Mouse (Mus musculus): ENCODE data around the gene Pigt.
A peak's percentile ranks its signal among the peaks of the same experiment; 100 is the strongest.

Gene Pigt

DNA sequence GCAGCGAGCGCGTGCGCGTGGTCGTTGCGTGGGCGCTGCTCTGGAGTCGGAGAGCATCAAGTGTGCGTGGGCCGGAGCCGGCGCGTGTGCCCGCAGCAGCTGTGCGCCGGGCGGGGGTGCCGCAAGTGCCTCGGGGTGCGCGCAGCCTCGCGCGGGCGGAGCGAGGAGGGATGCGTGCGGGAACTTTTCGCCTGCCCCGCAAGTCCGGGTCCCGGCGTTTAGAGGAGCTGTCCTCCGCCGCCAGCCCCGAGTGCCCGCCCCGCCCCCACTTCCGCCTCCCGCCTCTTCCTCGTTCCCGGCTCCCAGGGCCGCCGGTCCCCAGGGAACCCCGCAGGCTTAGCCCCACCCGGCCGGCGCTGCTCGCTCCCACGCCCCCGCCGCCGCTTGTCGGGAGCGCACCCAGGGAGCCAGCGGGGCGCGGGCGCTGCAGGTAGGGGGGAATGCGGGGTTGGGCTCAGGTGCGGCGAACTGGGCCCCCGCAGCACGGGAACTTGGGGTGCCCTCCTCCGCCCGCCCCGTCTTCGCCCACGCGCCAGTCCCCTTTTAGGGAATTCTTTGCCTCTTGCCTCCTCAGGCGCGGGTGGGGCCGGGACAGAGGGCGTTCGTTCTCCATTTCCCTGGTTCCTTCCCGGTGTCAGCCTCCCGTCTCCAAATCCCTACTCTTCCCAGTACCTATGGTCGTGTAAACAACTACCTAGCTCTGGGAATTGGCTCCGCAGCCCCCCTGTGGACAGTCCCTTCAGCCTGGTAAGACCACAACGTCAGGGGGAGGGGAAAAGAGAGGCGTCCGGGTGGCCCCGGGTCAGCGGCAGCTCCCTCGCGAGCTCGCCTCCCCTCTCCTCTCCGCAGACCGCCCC, 10.8 kb upstream of the Pigt start:
- peak; percentile 35 for ATAC-seq (ENCODE audit: low TSS enrichment)

DNA sequence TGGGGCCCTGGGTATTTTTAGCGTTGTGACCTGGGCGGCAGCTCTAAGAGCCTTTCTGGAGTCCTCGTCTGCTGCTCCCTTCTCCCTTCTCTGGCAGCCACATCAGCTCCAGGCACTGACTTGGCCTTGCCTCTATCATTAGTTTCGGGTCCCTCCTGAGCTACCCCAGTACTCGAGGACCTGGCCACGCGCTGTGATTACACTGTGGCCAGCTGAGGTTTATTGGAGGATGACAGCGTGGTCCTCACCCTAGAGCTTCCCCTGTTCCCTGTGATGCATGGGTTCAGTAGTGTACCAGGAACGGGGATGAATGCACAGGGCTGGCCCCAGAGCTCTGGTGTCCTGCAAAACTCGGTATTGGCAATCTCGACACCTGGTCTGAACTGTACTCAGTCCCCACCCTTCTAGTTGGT, 10.2 kb upstream of the Pigt start:
- 0 out of 2 replicates have a peak, but pooled peaks have one; percentile 2 for ATAC-seq (ENCODE audit: low TSS enrichment)

DNA sequence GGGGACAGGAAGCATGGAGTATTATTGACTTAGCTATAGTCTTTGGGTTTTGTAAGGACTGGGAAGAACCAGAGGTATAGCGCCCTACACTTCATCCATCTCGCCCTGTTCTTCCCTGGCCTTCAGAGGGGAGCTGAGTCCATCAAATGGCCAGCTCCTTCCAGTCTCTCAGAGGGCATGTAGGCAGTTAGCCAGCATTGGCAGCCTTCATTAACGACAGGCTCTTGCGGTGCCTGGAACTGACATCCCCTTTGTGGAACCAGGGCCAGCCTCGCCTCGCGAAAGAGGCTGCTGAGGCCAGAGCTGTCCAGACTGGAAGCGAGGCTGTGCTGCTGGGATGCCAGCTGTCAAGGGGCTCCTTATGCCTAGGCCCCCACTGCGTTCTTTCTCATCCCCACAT, 9.5 kb upstream of the Pigt start:
- peak; percentile 13; the same call in 1 of the 2 replicates for ATAC-seq (ENCODE audit: low TSS enrichment)

DNA sequence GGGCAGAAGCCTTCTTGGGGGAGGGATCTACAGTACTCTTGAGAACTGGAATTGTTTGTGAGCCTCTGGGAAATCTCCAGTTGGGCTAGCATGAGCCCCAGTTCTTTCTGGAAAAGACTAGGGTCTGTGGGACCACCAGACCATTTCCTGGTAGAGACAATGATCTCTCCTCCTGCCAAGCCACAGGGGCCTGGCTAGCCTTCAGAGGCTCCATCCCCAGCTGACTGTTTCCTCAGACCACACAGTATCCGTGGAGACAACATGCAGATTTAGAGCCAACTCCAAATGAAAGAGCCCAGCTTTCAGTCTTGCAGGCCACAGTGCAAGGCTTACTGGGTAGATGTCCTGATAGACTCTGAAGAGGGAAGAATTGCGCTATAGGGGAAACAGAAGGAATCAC, 3.2 kb upstream of the Pigt start:
- ATAC-seq (ENCODE audit: low TSS enrichment): no peak

DNA sequence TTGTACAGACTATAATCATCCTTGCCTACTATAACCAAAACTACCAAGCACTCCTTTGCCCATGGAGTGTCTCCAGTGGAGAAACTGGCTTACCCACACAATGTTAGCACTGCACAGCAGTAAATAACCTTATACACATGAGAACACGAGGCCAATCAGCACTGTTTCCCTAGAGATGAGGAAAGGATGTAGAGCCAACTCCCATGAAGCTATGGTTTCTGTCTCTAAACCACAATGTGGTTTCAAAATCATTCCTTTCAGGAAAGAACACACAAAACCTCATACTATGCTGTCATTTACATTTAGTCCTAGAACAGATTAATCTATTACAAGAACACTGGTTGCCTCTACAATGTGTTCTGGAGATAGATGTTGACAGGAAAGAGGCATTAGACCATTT, 989 bp upstream of the Pigt start:
- no peak for ATAC-seq (ENCODE audit: low TSS enrichment)

DNA sequence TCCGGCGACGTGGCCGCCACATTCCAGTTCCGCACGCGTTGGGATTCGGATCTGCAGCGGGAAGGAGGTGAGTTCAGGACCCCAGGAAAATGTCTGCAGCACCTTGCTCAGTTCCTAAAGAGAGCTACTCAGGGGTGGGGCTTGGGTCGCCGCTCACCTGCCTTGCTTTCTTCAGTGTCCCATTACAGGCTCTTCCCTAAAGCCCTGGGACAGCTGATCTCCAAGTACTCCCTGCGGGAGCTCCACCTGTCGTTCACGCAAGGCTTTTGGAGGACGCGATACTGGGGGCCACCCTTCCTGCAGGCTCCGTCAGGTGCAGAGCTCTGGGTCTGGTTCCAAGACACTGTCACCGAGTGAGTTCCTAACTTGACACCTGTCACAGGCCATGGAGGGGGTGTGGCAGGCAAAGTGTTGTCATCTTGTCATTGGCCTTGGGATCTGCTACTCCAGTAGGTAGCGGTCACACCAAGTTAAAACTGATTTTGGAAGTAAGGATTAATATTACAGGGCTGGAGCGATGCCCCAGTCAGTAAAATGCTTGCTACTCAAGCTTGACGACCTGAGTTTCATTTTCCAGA, 460 bp downstream of the Pigt start:
- peak; percentile 28; the same call in 1 of the 2 replicates for ATAC-seq (ENCODE audit: low TSS enrichment)

DNA sequence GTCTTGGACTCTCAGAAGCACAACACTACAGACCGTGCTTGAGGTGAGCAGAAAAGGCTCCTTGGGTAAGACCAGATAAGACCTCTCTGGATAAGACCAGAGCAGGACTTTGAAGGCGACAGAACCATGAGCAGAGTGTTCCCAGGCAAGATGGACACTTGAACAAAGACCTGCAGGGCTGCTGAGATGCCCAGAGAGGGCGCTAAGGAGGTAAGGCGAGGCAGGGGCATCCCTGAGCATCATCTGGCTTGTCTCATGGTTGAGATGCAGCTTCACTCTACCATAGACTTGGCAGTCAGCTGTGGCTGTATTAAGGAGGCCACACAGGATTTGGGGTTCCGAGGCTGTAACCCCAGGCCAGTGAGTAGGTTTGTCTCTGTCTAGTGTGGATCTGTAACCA, 2.0 kb downstream of the Pigt start:
- ATAC-seq (ENCODE audit: low TSS enrichment): no peak

DNA sequence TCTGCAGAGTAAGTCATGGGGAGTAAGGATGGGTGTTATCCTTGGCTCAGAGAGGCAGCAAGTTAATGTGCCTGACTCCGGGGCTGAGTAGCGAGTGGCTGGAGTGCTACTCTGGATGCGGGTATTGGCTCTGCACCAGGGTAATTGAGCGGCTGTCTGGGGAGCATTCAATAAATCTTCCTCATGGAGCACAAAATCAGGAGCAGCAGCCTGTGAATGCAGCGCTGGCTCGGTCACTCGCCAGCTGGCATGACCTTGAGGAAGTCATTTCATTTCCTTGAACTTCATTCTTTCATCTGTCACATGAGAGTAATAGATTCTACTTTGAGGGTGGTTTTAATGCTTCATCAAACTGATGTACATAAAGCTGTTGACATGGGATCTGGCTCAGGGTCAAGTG, 3.2 kb downstream of the Pigt start:
- ATAC-seq (ENCODE audit: low TSS enrichment): no peak

DNA sequence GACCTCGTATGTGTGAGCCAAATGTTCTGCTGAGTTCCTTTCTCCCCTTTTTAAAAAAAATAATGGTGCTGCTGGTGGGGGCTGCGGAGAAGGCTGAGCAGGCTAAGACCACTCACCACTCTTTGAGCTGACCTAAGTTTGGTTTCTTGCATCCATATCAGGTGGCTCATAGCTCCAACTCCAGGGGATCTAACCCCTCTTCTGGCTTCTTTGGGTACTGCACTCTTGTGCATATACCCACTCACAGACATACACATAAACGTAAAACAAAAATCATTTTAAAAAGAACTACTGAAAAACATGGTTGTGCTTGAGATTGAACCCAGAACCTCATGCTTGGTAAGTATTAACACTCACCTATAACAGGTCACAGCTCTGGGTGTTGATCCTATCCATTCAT, 7.6 kb downstream of the Pigt start:
- no peak for ATAC-seq (ENCODE audit: low TSS enrichment)

DNA sequence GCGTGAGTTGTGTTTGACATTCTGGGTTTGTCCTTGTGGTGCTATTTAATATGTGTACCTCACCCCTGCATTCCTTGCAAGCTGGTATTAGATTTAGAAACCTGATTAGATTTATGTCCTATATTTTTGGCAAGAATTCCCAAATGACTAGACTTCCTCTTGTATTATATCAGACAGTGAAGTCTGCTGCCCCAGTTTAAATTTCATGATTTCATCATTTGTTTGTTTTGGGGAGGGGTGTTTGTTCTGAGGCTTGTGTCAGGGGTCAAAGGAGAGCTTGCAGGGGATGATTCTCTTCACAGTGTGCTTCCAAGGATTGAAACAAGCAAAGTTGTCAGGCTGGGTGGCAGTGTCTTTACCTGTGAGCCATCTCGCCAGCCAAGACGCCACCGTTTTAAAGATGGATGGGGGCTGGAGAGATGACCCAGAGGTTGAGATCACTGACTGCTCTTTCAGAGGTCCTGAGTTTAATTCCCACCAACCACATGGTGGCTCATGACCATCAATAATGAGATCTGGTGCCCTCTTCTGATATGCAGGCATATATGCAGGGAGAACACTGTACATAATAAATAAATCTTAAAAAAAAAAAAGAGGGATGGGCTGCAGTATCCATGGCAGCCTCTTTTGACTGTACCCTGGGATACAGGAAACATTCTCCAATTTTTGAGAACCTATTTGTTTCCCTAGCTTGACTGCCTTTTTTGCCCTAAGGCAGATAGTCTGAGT, 8.5 kb downstream of the Pigt start:
- no peak for ATAC-seq (ENCODE audit: low TSS enrichment)

DNA sequence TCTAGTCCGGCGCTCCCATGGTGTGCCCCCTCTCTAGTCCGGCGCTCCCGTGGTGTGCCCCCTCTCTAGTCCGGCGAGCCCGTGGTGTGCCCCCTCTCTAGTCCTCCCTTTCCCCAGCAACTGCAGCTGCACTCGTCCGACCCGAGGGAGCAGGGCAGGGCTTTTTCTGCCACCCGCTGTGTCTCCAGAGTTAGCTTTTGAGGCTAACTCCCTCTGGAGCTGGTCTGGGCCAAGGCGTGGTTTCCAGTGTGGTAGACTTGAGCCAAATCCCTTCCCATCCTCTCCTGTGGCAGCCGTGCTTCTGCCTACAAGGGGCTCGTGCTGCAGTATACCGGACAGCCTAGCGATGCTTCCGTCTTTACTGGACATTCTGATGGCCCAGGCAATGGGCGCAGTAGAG, 10.5 kb downstream of the Pigt start:
- no peak for ATAC-seq (ENCODE audit: low TSS enrichment)

DNA sequence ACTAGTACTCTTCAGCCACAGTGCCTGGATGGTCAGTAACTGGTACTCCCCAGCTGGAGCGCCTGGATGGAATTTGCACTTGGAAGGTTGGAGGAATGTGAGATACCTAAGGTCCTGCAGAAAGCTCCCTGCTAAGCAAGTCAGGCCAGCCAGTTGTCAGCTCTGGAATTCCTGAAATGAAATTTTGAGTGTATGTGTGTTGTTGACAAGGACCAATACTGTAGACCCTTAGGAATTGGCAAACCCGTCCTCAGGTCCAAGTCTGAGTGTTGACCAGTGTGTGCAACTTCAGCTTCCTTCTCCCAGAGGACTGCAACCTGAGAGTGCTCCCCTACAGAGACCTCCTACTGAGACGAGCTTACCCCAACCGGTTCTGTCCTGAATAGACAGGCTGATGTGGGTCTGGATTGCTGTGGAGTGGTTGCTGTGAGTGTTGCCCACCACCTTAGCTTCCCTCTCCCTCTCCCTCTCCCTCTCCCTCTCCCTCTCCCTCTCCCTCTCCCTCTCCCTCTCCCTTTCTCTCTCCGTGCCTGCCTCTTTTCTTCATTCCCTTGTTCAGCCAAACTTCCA, 13.4 kb downstream of the Pigt start:
- ATAC-seq (ENCODE audit: low TSS enrichment): no peak

DNA sequence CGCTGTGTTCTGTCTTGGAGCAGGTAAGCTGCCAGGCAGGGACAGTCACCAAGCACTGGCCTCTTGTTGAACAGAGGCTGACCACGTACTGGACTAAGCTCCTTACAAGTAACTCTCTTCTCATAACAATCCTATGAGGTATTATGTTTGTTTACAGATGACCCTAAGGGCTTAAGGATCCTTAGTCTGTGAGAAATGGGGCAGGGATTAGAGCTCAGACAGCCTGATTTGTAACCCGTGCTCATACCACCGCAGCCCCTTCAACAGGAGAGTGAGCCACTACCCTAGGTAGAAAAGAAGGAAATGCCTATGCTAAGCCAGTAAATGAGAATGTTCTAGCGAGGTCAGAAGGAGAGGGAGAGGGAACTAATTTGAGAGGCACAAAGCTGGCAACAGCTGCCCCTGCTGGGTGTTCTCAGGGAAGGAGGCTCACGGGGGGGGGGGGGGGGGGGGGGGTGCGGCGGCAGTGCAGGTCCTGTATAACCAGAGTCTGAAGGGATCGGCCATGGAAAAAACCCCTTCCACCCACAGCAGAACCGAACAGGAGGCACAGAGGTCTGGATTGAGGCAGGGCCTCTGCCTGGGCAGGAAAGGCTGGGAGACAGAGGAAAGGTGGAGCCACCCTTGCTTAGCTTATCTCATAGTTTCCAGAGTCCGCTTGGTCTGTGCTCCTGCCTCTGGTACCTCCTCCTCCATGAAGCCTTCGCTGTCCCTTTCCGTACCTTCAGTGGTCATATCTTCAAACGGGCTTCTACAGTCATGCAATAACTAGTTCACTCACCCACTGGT, 15.0 kb downstream of the Pigt start:
- no peak for ATAC-seq (ENCODE audit: low TSS enrichment)

DNA sequence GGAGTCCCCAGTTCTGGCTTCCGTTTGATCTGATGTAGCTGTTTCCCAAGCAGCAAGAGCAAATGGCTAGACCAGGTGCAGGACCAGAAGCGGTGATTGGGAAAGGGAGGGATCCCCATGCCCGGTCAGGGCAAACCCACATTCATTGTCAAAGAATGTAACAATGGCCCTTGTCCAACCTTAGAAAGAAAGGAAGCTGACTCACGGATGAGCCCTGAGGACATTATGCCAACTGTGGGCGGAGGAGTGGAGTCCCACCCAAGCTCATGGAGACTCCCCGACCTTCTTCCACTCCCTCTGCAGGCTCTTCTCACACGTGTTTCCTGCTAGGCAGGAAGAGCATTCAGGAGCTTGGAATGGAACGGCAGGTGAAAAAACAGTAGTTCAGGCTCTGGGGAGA, 16.1 kb downstream of the Pigt start:
- no peak for ATAC-seq (ENCODE audit: low TSS enrichment)

DNA sequence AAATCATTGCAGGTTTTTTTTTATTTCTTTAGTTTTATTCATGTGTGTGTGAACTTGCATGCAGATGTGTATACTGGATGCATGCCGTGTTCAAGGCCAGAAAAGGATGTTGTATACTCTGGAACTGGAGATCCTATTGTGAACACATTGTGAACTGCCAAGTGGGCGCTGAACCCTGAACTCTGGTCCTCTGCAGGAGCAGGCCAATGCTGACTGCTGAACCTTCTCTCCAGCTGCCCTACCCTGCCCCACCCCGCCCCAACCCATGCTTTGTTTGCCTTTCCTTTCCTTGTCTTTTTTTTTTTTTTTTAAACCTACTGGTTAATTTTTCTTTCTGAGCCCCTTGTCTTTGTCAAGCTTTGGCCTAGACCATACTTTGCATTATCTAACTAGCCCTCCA, 17.6 kb downstream of the Pigt start:
- no peak for ATAC-seq (ENCODE audit: low TSS enrichment)

DNA sequence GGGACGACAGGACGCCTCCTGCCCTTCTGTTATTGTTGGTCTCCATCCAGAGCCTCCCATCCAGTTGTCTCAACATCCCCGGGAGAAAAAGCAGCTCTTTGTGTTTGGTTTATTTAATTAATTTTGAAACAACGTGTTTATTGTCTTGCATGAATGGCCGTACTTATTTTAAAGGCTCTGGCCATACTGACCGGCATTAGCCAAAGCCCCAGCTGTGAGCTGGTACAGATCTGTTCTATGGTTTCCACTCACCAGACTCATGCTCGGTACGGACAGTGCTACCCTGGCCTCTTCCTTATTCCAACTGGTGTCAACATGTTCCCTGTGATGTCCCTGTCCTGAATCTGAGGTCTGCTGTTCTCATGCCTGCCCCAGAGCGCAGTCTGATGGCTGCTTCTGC, 18.6 kb downstream of the Pigt start:
- peak; percentile 67 for ATAC-seq (ENCODE audit: low TSS enrichment)

DNA sequence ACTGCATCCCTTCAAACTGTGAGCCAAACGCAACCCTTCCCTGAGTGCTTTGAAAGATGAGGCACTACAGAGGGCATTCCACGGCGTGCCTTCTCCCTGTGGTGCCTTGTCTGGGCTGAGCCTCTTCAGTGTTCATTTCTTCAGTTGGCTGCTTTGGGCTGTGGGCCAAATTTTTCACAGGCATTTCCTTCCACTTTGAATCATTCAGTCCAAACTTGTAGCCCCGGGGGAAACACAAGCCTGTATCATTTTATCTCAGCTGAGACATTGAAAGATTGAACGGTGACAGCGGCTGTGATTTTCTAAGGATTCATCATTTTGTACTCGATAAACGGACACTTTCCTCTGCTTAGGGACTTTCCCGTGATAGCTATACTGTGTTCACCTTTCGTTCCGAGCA, 19.3 kb downstream of the Pigt start:
- ATAC-seq (ENCODE audit: low TSS enrichment): no peak

DNA sequence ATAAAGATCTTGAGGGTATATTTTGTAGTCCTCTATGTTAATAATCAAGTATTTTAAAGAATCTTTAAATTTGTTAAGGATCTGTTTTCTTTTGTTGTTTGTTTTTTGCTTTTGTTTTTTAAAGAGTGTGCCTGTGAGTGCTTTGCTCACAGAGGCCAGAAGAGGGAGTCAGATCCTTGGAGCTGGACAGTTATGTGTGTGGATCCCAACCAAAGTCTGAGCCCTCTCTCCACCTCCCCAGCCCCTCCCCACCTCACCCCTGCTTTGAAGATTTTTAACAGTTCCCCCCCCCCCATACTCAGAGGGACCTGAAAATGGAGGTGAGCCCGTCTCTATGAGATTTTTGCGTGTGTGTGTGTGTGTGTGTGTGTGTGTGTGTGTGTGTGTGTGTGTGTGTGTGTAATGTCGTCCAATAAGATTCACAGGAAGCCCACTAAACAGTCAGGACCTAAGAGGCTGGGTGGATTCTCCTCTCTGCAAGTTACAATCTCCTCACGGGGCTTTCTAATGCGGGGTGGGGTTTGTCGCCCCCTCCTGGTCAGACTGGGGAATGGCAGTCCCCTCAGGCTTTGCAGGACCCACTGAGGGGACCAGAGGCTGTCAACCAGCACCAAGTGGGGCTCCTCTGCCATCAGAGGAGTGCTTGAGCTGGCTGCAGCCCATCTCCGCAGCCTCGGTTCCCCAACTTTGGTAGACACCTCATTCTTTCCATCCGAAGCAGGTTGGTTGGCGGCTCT, 20.3 kb downstream of the Pigt start:
- no peak for ATAC-seq (ENCODE audit: low TSS enrichment)

DNA sequence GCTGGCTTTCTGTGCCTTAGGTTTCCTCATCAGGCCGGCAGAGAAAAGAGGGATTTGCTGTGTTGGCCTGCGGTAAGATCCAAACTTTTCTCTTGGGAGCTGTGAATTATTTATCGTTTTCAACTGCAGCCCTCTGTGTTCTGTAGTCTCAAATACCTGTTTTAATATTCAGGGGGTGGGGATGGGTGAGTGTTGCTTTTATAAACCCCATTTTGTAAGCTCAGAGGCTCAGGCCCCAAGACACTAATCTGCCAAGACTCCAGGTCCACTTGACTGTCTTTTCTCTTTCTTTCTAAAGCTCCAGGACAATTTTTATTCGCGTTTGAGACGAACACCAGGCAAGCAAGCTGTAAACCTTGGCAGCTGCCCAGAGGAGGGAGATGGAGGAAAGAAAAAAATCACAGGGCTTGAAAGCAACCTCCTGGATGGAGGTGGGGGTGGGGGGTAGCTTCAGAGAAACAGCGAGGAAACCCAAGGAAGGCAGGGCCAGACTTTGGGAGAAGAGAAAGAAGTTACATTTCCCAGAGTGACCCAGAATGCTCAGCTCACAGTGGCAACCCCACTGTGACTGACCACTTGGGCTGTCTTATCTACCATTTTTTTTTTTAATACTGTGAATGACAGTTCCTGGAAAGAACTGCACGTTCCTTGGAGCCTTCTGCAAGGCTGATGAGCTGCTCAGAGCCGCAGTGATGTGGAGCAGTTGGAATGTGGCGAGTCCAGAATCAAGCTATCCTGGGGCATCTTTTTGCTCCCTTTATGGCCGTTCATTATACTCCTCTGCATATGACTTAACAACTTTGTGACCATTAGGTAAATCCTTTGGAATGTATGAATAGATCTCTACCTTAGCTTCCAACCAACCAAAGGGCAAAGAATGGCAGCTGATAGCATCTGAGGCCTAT, 21.2 kb downstream of the Pigt start:
- no peak for ATAC-seq (ENCODE audit: low TSS enrichment)

DNA sequence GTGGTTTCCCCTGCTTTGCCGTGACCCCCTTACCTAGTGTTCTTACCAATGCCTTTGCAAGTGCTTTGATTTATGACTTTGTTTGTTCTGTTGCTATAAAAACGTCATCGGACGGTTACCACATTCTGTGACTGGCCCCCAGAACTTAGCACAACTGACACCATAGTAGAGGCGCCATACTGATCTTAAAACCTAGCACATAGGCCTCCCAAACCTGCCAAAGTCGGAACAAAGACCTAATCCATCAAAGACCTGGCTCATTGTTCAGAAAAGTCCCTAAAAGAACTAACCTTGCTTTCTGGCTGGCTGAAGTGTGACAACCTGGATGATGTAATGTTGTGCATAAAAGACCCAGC, 21.8 kb downstream of the Pigt start:
- no peak for ATAC-seq (ENCODE audit: low TSS enrichment)

All from frontal cortex, adult (tissue).